Comparison of ENCODE assay signal across 8 mouse cellular contexts in the genomic region with DNA sequence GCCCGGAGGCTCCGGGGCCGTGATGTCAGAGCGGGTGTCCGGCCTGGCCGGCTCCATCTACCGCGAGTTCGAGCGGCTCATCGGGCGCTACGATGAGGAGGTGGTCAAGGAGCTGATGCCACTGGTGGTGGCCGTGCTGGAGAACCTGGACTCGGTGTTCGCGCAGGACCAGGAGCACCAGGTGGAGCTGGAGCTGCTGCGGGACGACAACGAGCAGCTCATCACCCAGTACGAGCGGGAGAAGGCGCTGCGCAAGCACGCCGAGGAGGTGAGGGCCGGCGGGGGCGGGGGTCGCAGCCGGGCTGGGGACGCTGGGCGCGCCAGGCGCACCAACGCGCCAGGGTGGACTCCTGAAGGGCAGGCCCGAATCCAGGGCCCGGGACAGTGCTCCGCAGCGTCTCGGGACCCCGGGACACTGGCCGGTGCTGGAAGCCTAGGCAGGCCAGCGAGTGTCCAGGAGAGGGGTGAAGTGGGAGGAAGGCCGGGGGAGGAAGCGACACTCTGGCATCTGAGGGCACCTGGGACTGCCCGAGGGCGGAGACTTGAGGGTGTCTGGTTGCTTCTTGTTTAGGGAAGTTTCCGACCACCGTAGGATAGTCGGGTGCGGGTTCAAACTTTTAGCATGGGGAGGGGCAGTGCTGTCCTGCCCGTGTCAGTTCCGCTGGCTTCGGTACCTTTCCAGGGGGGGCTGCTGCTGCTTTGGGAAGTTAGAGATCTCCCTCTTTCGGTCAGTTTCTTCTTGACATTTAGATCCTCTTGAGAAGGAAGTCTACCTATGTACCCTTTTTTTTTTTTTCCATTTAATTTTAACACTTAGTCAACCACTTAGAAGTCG. TPM values are rescaled to one million over a fixed set of nuclear protein-coding genes. Genes with fewer than 3 reads are reported as not detected.
A peak's percentile ranks its signal among the peaks of the same experiment; 100 is the strongest.
DNase-seq lines count a peak whose midpoint lies in the region; ATAC-seq and TF ChIP-seq lines count a peak whose summit lies in the region.

No protein-coding gene starts in this region.

- H3K9me3 ChIP-seq in hindbrain, embryonic 15.5 days: no peaks in the 10 kb centered on the region

- no peaks in the 10 kb centered on the region for H3K36me3 ChIP-seq in hindbrain, embryonic 15.5 days
- H3K36me3 ChIP-seq in small intestine, adult 2 months (ENCODE audit: control insufficient read depth, insufficient read depth, low read length): no peaks in the 10 kb centered on the region

- WGBS in hindbrain, embryonic 15.5 days: under 1% methylated on average over 57 of the region's 58 CpGs
- under 1% methylated on average over 58 of the region's 58 CpGs for WGBS in small intestine, adult 2 months

- TF ChIP-seq CTCF in small intestine, adult 2 months (IDR thresholded peaks at IDR 0.05; ENCODE audit: extremely low read depth, insufficient read length, insufficient replicate concordance, low read depth, low read length): 0 out of 2 replicates have a peak, but pooled peaks have one; percentile 5

- H3K4me3 ChIP-seq in hindbrain, embryonic 15.5 days: peak overlapping the region; percentile 93
- peak overlapping the region; percentile 72 for H3K4me3 ChIP-seq in small intestine, adult 2 months (ENCODE audit: low read depth, low read length)

- peak; percentile 78 for DNase-seq in cerebellum, adult 11-12 months
- DNase-seq in cerebellum, postnatal 10 days: no peak
- DNase-seq in cerebellum, adult 9-11 months: peak; percentile 83
- peak; percentile 67 for DNase-seq in gastrocnemius, adult 18-20 months (ENCODE audit: low spot score)
- peak; percentile 37 to 48 for DNase-seq in left cerebral cortex, adult 9 months (ENCODE audit: low spot score in 2 of 2)

- peaks cover 39% of the 10 kb centered on the region for H3K4me1 ChIP-seq in hindbrain, embryonic 15.5 days (replicated peaks)
- H3K4me1 ChIP-seq in small intestine, adult 2 months (ENCODE audit: control insufficient read depth, insufficient read depth, insufficient read length, low read length): peaks cover 2% of the 10 kb centered on the region; the same call in 1 of the 2 replicates

- H3K9ac ChIP-seq in hindbrain, embryonic 15.5 days: peak overlapping the region; percentile 89

- H3K27ac ChIP-seq in hindbrain, embryonic 15.5 days (replicated peaks): peak overlapping the region; percentile 97
- peak overlapping the region; percentile 90 for H3K27ac ChIP-seq in small intestine, adult 2 months (ENCODE audit: insufficient read depth, low read depth, low read length)

- peak; percentile 76 for ATAC-seq in hindbrain, embryonic 15.5 days (ENCODE audit: low FRiP score, low read depth)
- peak; percentile 49 for ATAC-seq in megakaryocyte progenitor cell, adult 5-6 weeks (replicated peaks; ENCODE audit: poor library complexity)

- H3K27me3 ChIP-seq in hindbrain, embryonic 15.5 days: 0 out of 2 replicates have a peak, but pooled peaks cover 3% of the 10 kb centered on the region
- no peaks in the 10 kb centered on the region for H3K27me3 ChIP-seq in small intestine, adult 2 months (ENCODE audit: control insufficient read depth, insufficient read depth, low read length)

- H3K4me2 ChIP-seq in hindbrain, embryonic 15.5 days: peak overlapping the region; percentile 87

- TF ChIP-seq POLR2A in small intestine, adult 2 months (IDR thresholded peaks at IDR 0.05; ENCODE audit: low read depth, low read length): no peak

RNA-seq across cellular contexts. Expression of a gene that starts 0.6 kb away (rescaled TPM):
- total RNA-seq in gastrocnemius, adult 18-20 months (2021): 100 to 1,000 TPM; 134 to 170 TPM
- polyA plus RNA-seq in hindbrain, embryonic 15.5 days (2015; fragmentation: Nextera tagmentation; extraction: Ambion mirVana): 77.4 and 89.5 TPM in 2 replicates
- 33.6 and 34.0 TPM in 2 replicates for total RNA-seq in megakaryocyte progenitor cell, adult 5-6 weeks (2015)
- 51.5 and 64.3 TPM in 2 replicates for total RNA-seq in megakaryocyte progenitor cell, adult 5-6 weeks (2017)
- polyA plus RNA-seq in small intestine, adult 2 months (2012; rRNA removed): 20.5 and 32.4 TPM in 2 replicates

RNA-seq across cellular contexts. Expression of a gene that starts 28.2 kb away (rescaled TPM):
- 10 to 100 TPM in 1 of 2 experiments, 1 to 10 TPM in 1; 10.0 to 11.6 TPM for total RNA-seq in gastrocnemius, adult 18-20 months (2021)
- 346 and 369 TPM in 2 replicates for polyA plus RNA-seq in hindbrain, embryonic 15.5 days (2015; fragmentation: Nextera tagmentation; extraction: Ambion mirVana)
- total RNA-seq in megakaryocyte progenitor cell, adult 5-6 weeks (2015): 198 and 211 TPM in 2 replicates
- total RNA-seq in megakaryocyte progenitor cell, adult 5-6 weeks (2017): 202 and 219 TPM in 2 replicates
- 43.7 and 50.1 TPM in 2 replicates for polyA plus RNA-seq in small intestine, adult 2 months (2012; rRNA removed)

RNA-seq across cellular contexts. Expression of a gene that starts 28.4 kb away (rescaled TPM):
- 10 to 100 TPM; 10.2 to 16.0 TPM for total RNA-seq in gastrocnemius, adult 18-20 months (2021)
- 369 and 383 TPM in 2 replicates for polyA plus RNA-seq in hindbrain, embryonic 15.5 days (2015; fragmentation: Nextera tagmentation; extraction: Ambion mirVana)
- total RNA-seq in megakaryocyte progenitor cell, adult 5-6 weeks (2015): 43.7 and 97.0 TPM in 2 replicates
- not detected in 2 replicates for total RNA-seq in megakaryocyte progenitor cell, adult 5-6 weeks (2017)
- polyA plus RNA-seq in small intestine, adult 2 months (2012; rRNA removed): 6.9 and 8.5 TPM in 2 replicates

RNA-seq across cellular contexts. Expression of a gene that starts 40.5 kb away (rescaled TPM):
- 100 to 1,000 TPM; 569 to 638 TPM for total RNA-seq in gastrocnemius, adult 18-20 months (2021)
- 94.8 and 100 TPM in 2 replicates for polyA plus RNA-seq in hindbrain, embryonic 15.5 days (2015; fragmentation: Nextera tagmentation; extraction: Ambion mirVana)
- total RNA-seq in megakaryocyte progenitor cell, adult 5-6 weeks (2015): 539 and 573 TPM in 2 replicates
- total RNA-seq in megakaryocyte progenitor cell, adult 5-6 weeks (2017): 216 and 275 TPM in 2 replicates
- 104 and 114 TPM in 2 replicates for polyA plus RNA-seq in small intestine, adult 2 months (2012; rRNA removed)

Comparison
In these comparisons a context has a peak if more than half of its experiments do, and no peak if none do; other contexts are left out.
1. DNase-seq: peak in cerebellum, adult 11-12 months (single experiment), cerebellum, adult 9-11 months (single experiment), gastrocnemius, adult 18-20 months (single experiment) and left cerebral cortex, adult 9 months (2 of 2); none in cerebellum, postnatal 10 days (0 of 2).
2. RNA of a gene that starts 28.2 kb away (total RNA-seq): 198 to 219 TPM in megakaryocyte progenitor cell, adult 5-6 weeks; 10.0 to 11.6 TPM in gastrocnemius, adult 18-20 months; every median in the first group is over 10 times any median in the second.